In genomic region chr3:156353841-156354473, GRCm38 (mm10) we compare ENCODE assay signal across 23 mouse cellular contexts.
"Had no signal": no experiment of that assay in that cellular context is flagged by ENCODE, and none has a peak within 500 bp of the region (broad histone marks: within the 10 kb centered on the region; RNA-seq: fewer than 3 reads in every experiment).

No protein-coding gene starts in this region.

- DNase-seq: gastrocnemius, adult 2 months; gastrocnemius, postnatal 10 days; gastrocnemius, postnatal 25 days; heart, adult 18-20 months; heart, postnatal 10 days; heart, postnatal 4 days; kidney, adult 18-20 months; kidney, adult 8-10 months; kidney, postnatal 25 days; kidney, postnatal 4 days; liver had no signal

- H3K4me3 ChIP-seq: gastrocnemius, adult 2 months; heart, embryonic 10.5 days; heart, embryonic 12.5 days; hindbrain, embryonic 10.5 days; intestine, embryonic 15.5 days; layer of hippocampus, adult 2 months; left cerebral cortex, adult 2 months; limb, embryonic 10.5 days; limb, embryonic 12.5 days had no signal

- ATAC-seq: hindbrain, embryonic 16.5 days; inflammation-experienced regulatory T-cells, adult 6 months; intestine, embryonic 15.5 days; intestine, postnatal 0 days had no signal

- H3K27ac ChIP-seq: gastrocnemius, adult 2 months; heart, embryonic 10.5 days; hindbrain, embryonic 10.5 days; intestine, embryonic 15.5 days; layer of hippocampus, adult 2 months; left cerebral cortex, adult 2 months; limb, embryonic 10.5 days; limb, embryonic 12.5 days had no signal

- H3K9ac ChIP-seq: heart, embryonic 12.5 days; intestine, embryonic 15.5 days; limb, embryonic 12.5 days had no signal

- H3K4me2 ChIP-seq: heart, embryonic 12.5 days; intestine, embryonic 15.5 days; limb, embryonic 12.5 days; liver, embryonic 11.5 days had no signal

- H3K9me3 ChIP-seq: heart, embryonic 10.5 days; heart, embryonic 12.5 days; hindbrain, embryonic 10.5 days; intestine, embryonic 15.5 days; limb, embryonic 10.5 days; limb, embryonic 12.5 days had no signal

- H3K27me3 ChIP-seq: heart, embryonic 12.5 days; intestine, embryonic 15.5 days; limb, embryonic 12.5 days had no signal

- H3K36me3 ChIP-seq: heart, embryonic 10.5 days; heart, embryonic 12.5 days; hindbrain, embryonic 10.5 days; intestine, embryonic 15.5 days; limb, embryonic 10.5 days; limb, embryonic 12.5 days had no signal

- H3K4me1 ChIP-seq: heart, embryonic 10.5 days; heart, embryonic 12.5 days; hindbrain, embryonic 10.5 days; intestine, embryonic 15.5 days; limb, embryonic 10.5 days; limb, embryonic 12.5 days had no signal
